Mouse (Mus musculus): ENCODE data around the gene Clic1. TPM values are rescaled to one million over a fixed set of nuclear protein-coding genes. Genes with fewer than 3 reads are reported as not detected.

Clic1 gene
- total RNA-seq, 2 experiments from 2014 or later: 405 to 415 TPM

GRCm38 (mm10) chr17:35061299-35061698, 11.5 kb downstream of the Clic1 start:
- ATAC-seq (ENCODE audit: poor library complexity, severe bottlenecking): no peak

- ATAC-seq (ENCODE audit: poor library complexity, severe bottlenecking): no peak
Observed at GRCm38 (mm10) chr17:35063466-35063865, 13.7 kb downstream of the Clic1 start.

GRCm38 (mm10) chr17:35064378-35064877, 14.7 kb downstream of the Clic1 start:
- no peak for ATAC-seq (ENCODE audit: poor library complexity, severe bottlenecking)

GRCm38 (mm10) chr17:35064951-35065947, 15.5 kb downstream of the Clic1 start, which contains the start of gene Ly6g6c:
Gene Ly6g6c (plus strand): TSS chr17:35065388.
- ATAC-seq (ENCODE audit: poor library complexity, severe bottlenecking): peak; percentile 76

GRCm38 (mm10) chr17:35066084-35066483, 16.3 kb downstream of the Clic1 start, which contains the start of gene Mpig6b:
Gene Mpig6b (minus strand): TSS chr17:35066184.
- no peak for ATAC-seq (ENCODE audit: poor library complexity, severe bottlenecking)

GRCm38 (mm10) chr17:35068213-35068914, 18.6 kb downstream of the Clic1 start:
- no peak for ATAC-seq (ENCODE audit: poor library complexity, severe bottlenecking)

- ATAC-seq (ENCODE audit: poor library complexity, severe bottlenecking): no peak
Observed at GRCm38 (mm10) chr17:35070556-35071229, 20.9 kb downstream of the Clic1 start.

GRCm38 (mm10) chr17:35071454-35071853, 21.7 kb downstream of the Clic1 start:
- no peak for ATAC-seq (ENCODE audit: poor library complexity, severe bottlenecking)

- ATAC-seq (ENCODE audit: poor library complexity, severe bottlenecking): no peak
Observed at GRCm38 (mm10) chr17:35074097-35074496, 24.3 kb downstream of the Clic1 start.

GRCm38 (mm10) chr17:35076507-35077176, 26.9 kb downstream of the Clic1 start, which contains the start of gene Ly6g6e:
Gene Ly6g6e (plus strand): TSS chr17:35076902.
- ATAC-seq (ENCODE audit: poor library complexity, severe bottlenecking): no peak

GRCm38 (mm10) chr17:35077285-35077684, 27.5 kb downstream of the Clic1 start:
- ATAC-seq (ENCODE audit: poor library complexity, severe bottlenecking): no peak

- peak; percentile 76; the same call in 1 of the 2 replicates for ATAC-seq (ENCODE audit: poor library complexity, severe bottlenecking)
Observed at GRCm38 (mm10) chr17:35077786-35078233, 28.0 kb downstream of the Clic1 start, which contains the start of gene Ly6g6d. Gene Ly6g6d (minus strand): TSS chr17:35078065.

GRCm38 (mm10) chr17:35079778-35080177, 30.0 kb downstream of the Clic1 start:
- ATAC-seq (ENCODE audit: poor library complexity, severe bottlenecking): peak; percentile 45

- no peak for ATAC-seq (ENCODE audit: poor library complexity, severe bottlenecking)
Observed at GRCm38 (mm10) chr17:35080248-35080647, 30.5 kb downstream of the Clic1 start.

GRCm38 (mm10) chr17:35080710-35081109, 30.9 kb downstream of the Clic1 start:
- ATAC-seq (ENCODE audit: poor library complexity, severe bottlenecking): no peak

GRCm38 (mm10) chr17:35082841-35083576, 33.2 kb downstream of the Clic1 start:
- ATAC-seq (ENCODE audit: poor library complexity, severe bottlenecking): no peak

GRCm38 (mm10) chr17:35083929-35084497, 34.2 kb downstream of the Clic1 start:
- ATAC-seq (ENCODE audit: poor library complexity, severe bottlenecking): no peak

- no peak for ATAC-seq (ENCODE audit: poor library complexity, severe bottlenecking)
Observed at GRCm38 (mm10) chr17:35085208-35085865, 35.6 kb downstream of the Clic1 start, which contains the start of gene Ly6g6f. Gene Ly6g6f (minus strand): TSS chr17:35085610.
